Mouse (Mus musculus): ENCODE results near the gene Grin3b. TPM values are rescaled to one million over a fixed set of nuclear protein-coding genes. Genes with fewer than 3 reads are reported as not detected.

The Grin3b gene
- 0.29 and 0.49 TPM in 2 replicates for polyA plus RNA-seq (2014; fragmentation: Nextera tagmentation; extraction: Ambion mirVana)

DNA sequence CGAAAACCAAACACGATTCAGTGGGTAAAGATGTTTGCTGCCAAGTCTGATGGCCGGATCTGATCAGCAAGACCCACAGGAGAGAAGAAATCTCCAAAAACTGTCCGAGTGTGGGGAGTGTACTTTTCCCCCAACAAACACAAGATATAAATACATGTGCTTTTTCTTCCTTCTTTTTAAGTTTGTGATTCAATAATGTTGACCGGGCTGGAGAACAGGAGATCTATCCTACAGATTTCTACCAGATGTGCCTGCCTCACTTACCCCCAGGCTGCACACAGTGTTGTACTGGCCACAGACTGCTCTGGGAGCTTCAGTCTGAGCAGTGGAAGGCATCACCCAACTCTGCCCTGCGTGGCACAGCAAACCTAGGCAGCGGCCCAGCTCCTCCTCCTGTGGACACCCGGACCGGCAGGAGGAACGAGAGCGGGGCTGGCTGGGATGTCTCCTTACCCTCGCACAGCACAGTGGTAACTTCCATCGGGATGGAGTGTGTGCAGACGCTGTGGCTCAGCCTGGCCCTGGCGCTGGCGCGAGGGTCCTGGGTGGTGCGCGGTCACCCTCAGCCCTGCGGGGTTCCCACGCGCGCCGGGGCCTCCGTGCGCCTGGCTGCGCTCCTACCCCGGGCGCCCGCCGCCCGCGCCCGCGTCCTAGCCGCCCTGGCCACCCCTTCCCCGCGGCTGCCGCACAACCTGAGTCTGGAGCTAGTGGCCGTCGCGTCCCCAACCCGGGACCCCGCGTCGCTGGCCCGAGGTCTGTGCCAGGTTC, at the start of gene Grin3b:
Grin3b (plus strand) TSS at position 301 of the 768 bp plus-strand sequence.
- no peak for ATAC-seq (ENCODE audit: low FRiP score)
- H3K36me3 ChIP-seq (ENCODE audit: control insufficient read depth, insufficient read depth, low read length) = peaks cover 17% of the 10 kb centered on the region
- peak; percentile 44 for DNase-seq (ENCODE audit: low spot score)
- peaks cover 24% of the 10 kb centered on the region for H3K27me3 ChIP-seq (ENCODE audit: control insufficient read depth, insufficient read depth, low read length)
- peak within 1 kb of the TSS; percentile 33; the same call in 1 of the 2 replicates for H3K9ac ChIP-seq (ENCODE audit: low read depth, low read length)
- H3K4me1 ChIP-seq (replicated peaks; ENCODE audit: control insufficient read depth, insufficient read depth, low read length) = peaks cover 3% of the 10 kb centered on the region; the same call in 1 of the 2 replicates
- WGBS = 9% methylated on average over 37 of the region's 47 CpGs
- H3K4me2 ChIP-seq (replicated peaks; ENCODE audit: low read depth, low read length) = peak within 1 kb of the TSS; percentile 58
- H3K4me3 ChIP-seq (ENCODE audit: low read depth, low read length) = peak within 1 kb of the TSS; percentile 30
- H3K27ac ChIP-seq (ENCODE audit: low read depth, low read length) = no peak within 1 kb of the TSS
- no peaks in the 10 kb centered on the region for H3K9me3 ChIP-seq (ENCODE audit: control insufficient read depth, low read length)

DNA sequence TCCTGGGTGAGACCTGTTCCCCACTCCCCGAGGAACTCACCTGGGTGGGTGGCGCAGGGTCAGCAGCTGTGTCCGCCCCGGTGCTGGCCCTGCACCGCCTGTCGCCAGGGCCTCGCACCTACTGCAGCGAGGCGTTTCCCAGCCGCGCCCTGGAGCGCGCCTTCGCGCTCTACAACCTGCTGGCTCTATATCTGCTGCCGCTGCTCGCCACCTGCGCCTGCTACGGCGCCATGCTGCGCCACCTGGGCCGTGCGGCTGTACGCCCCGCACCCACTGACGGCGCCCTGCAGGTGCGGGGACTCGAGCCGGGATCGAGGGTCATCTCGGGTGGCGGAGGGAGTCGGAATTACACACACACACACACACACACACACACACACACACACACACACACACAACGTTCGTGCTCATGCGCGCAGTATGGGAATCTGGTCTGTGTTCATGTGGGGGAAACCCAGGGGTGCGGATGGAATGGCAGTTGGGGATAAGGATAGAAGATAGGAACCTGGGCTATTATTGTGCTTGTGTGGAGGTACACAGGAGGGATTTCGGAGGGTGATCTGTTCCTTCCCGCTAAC, 49.5 kb upstream of the Grin3b start, which contains the start of gene R3hdm4:
R3hdm4 (minus strand) TSS at position 251 of the 578 bp plus-strand sequence.
- no peak for ATAC-seq (ENCODE audit: low FRiP score)
- 4% methylated on average over 40 of the region's 41 CpGs for WGBS

DNA sequence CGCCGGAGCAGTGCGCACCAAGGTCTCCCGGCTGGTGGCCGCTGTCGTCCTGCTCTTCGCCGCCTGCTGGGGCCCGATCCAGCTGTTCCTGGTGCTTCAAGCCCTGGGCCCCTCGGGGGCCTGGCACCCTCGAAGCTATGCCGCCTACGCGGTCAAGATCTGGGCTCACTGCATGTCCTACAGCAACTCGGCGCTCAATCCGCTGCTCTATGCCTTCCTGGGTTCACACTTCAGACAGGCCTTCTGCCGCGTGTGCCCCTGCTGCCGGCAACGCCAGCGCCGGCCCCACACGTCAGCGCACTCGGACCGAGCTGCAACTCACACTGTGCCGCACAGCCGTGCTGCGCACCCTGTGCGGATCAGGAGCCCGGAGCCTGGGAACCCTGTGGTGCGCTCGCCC, 48.9 kb upstream of the Grin3b start:
- ATAC-seq (ENCODE audit: low FRiP score) (no peak), DNase-seq (ENCODE audit: low spot score) (peak; percentile 50)
- no peak overlapping the region for H3K9ac ChIP-seq (ENCODE audit: low read depth, low read length)
- H3K4me3 ChIP-seq (ENCODE audit: low read depth, low read length) = peak overlapping the region; percentile 20
- H3K4me2 ChIP-seq (replicated peaks; ENCODE audit: low read depth, low read length) = peak overlapping the region; percentile 29
- H3K27ac ChIP-seq (ENCODE audit: low read depth, low read length) = no peak overlapping the region
- peaks cover 70% of the 10 kb centered on the region for H3K27me3 ChIP-seq (ENCODE audit: control insufficient read depth, insufficient read depth, low read length)
- no peaks in the 10 kb centered on the region for H3K9me3 ChIP-seq (ENCODE audit: control insufficient read depth, low read length)
- WGBS = 2% methylated on average over 34 of the region's 34 CpGs
- H3K36me3 ChIP-seq (ENCODE audit: control insufficient read depth, insufficient read depth, low read length) = no peaks in the 10 kb centered on the region
- H3K4me1 ChIP-seq (replicated peaks; ENCODE audit: control insufficient read depth, insufficient read depth, low read length) = peaks cover 24% of the 10 kb centered on the region

More for the DNA sequence above, 49.5 kb upstream of the Grin3b start, which contains the start of gene R3hdm4:
- H3K4me1 ChIP-seq (replicated peaks; ENCODE audit: control insufficient read depth, insufficient read depth, low read length) = peaks cover 21% of the 10 kb centered on the region
- H3K9me3 ChIP-seq (ENCODE audit: control insufficient read depth, low read length) = no peaks in the 10 kb centered on the region
- no peak within 1 kb of the TSS for H3K9ac ChIP-seq (ENCODE audit: low read depth, low read length)
- DNase-seq (ENCODE audit: low spot score) = no peak
- peak within 1 kb of the TSS; percentile 29 for H3K4me2 ChIP-seq (replicated peaks; ENCODE audit: low read depth, low read length)
- H3K4me3 ChIP-seq (ENCODE audit: low read depth, low read length) = peak within 1 kb of the TSS; percentile 20
- no peak within 1 kb of the TSS for H3K27ac ChIP-seq (ENCODE audit: low read depth, low read length)
- no peaks in the 10 kb centered on the region for H3K36me3 ChIP-seq (ENCODE audit: control insufficient read depth, insufficient read depth, low read length)
- peaks cover 69% of the 10 kb centered on the region for H3K27me3 ChIP-seq (ENCODE audit: control insufficient read depth, insufficient read depth, low read length)

DNA sequence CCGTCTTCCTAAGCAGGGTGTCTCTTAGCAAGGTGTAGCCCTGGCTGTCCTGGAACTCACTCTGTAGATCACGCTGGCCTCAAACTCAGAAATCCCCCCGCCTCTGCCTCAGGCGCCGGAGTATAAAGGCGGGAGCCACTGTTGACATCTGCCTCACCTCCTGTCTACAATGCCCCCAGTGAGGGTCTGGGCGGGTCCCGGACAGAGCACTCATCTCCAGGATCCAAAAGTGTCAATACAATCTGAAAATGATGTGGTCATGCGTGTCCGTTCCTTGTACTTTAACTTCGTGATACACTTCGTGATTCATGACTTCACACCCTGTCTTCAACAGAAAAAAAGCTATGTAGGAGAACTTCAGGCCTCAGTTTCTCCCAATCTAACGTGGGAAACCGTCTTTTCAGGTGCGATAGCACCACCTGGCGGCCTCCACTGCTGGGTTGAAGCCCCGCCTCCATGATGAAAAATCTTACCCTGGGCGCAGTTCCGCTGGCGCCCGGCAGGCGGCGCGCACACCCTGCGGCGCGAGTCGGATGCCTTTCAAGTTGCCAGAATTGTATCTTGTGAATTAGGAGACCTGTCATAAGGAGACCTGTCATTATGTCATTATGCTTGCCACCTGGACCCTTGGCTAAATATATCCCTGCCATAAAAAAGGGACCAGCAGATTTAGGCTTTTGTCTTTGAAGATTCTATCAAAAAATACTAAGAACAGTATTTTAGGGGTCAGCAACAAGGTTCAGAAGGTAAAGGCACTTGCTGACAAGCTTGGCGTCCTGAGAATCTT, 45.3 kb upstream of the Grin3b start:
- H3K36me3 ChIP-seq (ENCODE audit: control insufficient read depth, insufficient read depth, low read length) = no peaks in the 10 kb centered on the region
- peaks cover 22% of the 10 kb centered on the region for H3K4me1 ChIP-seq (replicated peaks; ENCODE audit: control insufficient read depth, insufficient read depth, low read length)
- no peaks in the 10 kb centered on the region for H3K9me3 ChIP-seq (ENCODE audit: control insufficient read depth, low read length)
- no peak overlapping the region for H3K4me3 ChIP-seq (ENCODE audit: low read depth, low read length)
- H3K4me2 ChIP-seq (replicated peaks; ENCODE audit: low read depth, low read length) = no peak overlapping the region
- no peak overlapping the region for H3K9ac ChIP-seq (ENCODE audit: low read depth, low read length)
- no peak overlapping the region for H3K27ac ChIP-seq (ENCODE audit: low read depth, low read length)
- WGBS = 13% methylated on average over 29 of the region's 29 CpGs
- DNase-seq (ENCODE audit: low spot score) (peak; percentile 93), ATAC-seq (ENCODE audit: low FRiP score) (no peak)
- H3K27me3 ChIP-seq (ENCODE audit: control insufficient read depth, insufficient read depth, low read length) = peaks cover 41% of the 10 kb centered on the region

DNA sequence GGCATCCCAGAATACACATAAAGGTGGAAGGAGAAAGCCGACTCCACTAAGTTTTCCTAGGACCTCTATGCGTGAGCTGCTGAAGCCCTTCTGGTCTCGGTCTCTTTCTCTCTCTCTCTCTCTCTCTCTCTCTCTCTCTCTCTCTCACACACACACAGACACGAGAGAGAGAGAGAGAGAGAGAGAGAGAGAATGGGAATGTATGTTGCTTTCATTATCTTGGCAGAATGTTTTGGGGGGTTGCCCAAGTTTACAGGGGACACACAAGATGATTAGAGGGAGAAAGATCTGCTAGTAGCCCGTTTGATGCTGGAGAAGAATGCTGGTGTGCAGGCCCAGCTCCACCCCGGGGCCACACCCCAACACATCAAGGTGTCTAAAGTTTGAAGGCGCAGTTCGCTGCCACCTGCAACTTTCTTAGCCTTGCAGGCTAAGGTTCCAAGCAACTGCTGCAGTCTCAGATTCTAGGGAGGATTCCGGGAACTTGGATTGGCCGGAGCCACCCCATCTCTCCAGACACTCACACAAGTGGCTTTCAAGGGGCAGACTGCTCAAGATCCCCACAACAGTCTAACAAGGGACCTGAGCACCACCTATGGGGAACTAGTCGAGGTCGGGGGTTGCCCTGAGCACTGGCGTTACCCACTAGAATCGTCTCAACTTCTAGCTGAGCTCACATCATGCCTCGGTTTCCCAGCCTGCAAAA, 44.6 kb upstream of the Grin3b start:
- peak overlapping the region; percentile 55; the same call in 1 of the 2 replicates for H3K27ac ChIP-seq (ENCODE audit: low read depth, low read length)
- ATAC-seq (ENCODE audit: low FRiP score) = no peak; the same call in 1 of the 2 replicates
- H3K27me3 ChIP-seq (ENCODE audit: control insufficient read depth, insufficient read depth, low read length) = peaks cover 34% of the 10 kb centered on the region
- peak overlapping the region; percentile 82 for H3K4me3 ChIP-seq (ENCODE audit: low read depth, low read length)
- DNase-seq (ENCODE audit: low spot score) = peak; percentile 24
- H3K4me2 ChIP-seq (replicated peaks; ENCODE audit: low read depth, low read length) = peak overlapping the region; percentile 94
- no peaks in the 10 kb centered on the region for H3K36me3 ChIP-seq (ENCODE audit: control insufficient read depth, insufficient read depth, low read length)
- peak overlapping the region; percentile 59 for H3K9ac ChIP-seq (ENCODE audit: low read depth, low read length)
- H3K9me3 ChIP-seq (ENCODE audit: control insufficient read depth, low read length) = no peaks in the 10 kb centered on the region
- 13% methylated on average over 15 of the region's 15 CpGs for WGBS
- peaks cover 24% of the 10 kb centered on the region for H3K4me1 ChIP-seq (replicated peaks; ENCODE audit: control insufficient read depth, insufficient read depth, low read length)

DNA sequence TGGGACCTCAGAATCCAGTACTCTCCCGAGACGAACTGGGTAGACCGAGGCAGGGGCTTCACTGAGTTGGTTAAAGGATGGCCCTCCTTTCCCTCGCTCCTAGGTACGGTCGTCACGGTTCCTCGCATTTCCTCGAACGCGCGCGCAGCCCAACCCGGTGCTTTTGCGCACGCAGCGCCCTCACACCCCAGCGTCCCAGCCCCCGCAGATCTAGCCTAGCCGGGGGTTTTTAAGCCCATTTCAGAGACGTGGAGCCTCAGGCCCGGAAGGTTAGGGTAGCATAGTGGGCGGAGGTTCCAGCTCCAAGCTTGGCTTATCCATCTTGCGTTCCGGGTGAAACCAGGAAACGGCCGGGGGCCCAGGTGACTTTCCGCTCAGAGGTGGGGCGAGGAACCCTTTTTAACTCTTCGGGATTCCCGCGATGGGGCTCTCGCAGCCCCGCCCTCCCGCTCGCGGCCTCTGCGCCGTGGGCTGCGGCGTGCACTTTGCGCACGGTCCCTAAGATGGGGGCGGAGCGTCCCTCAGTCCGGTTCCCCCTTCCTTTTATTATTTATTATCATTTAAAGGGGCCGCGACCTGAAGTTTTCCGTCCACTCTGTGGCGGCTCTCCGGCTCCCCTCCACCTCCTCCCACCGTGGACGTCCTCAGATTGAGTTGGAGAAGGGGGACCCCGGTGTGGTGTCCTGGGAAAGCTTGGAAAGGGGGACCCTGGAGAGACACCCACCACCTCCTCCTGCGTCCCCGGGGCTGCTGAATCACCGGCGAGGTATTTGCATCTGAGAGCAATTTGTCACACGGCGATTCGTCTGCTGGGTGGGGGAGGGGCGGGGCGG, 43.8 kb upstream of the Grin3b start, which contains the start of gene Arid3a:
Arid3a (plus strand) TSS at position 553 of the 833 bp plus-strand sequence.
- DNase-seq (ENCODE audit: low spot score) = peak; percentile 95
- H3K9me3 ChIP-seq (ENCODE audit: control insufficient read depth, low read length) = no peaks in the 10 kb centered on the region
- peak; percentile 77 for ATAC-seq (ENCODE audit: low FRiP score)
- H3K4me3 ChIP-seq (ENCODE audit: low read depth, low read length) = peak within 1 kb of the TSS; percentile 82
- H3K27ac ChIP-seq (ENCODE audit: low read depth, low read length) = peak within 1 kb of the TSS; percentile 89
- H3K4me2 ChIP-seq (replicated peaks; ENCODE audit: low read depth, low read length) = peak within 1 kb of the TSS; percentile 94
- peak within 1 kb of the TSS; percentile 83 for H3K9ac ChIP-seq (ENCODE audit: low read depth, low read length)
- WGBS = under 1% methylated on average over 63 of the region's 63 CpGs
- H3K27me3 ChIP-seq (ENCODE audit: control insufficient read depth, insufficient read depth, low read length) = peaks cover 26% of the 10 kb centered on the region
- no peaks in the 10 kb centered on the region for H3K36me3 ChIP-seq (ENCODE audit: control insufficient read depth, insufficient read depth, low read length)
- H3K4me1 ChIP-seq (replicated peaks; ENCODE audit: control insufficient read depth, insufficient read depth, low read length) = peaks cover 18% of the 10 kb centered on the region

DNA sequence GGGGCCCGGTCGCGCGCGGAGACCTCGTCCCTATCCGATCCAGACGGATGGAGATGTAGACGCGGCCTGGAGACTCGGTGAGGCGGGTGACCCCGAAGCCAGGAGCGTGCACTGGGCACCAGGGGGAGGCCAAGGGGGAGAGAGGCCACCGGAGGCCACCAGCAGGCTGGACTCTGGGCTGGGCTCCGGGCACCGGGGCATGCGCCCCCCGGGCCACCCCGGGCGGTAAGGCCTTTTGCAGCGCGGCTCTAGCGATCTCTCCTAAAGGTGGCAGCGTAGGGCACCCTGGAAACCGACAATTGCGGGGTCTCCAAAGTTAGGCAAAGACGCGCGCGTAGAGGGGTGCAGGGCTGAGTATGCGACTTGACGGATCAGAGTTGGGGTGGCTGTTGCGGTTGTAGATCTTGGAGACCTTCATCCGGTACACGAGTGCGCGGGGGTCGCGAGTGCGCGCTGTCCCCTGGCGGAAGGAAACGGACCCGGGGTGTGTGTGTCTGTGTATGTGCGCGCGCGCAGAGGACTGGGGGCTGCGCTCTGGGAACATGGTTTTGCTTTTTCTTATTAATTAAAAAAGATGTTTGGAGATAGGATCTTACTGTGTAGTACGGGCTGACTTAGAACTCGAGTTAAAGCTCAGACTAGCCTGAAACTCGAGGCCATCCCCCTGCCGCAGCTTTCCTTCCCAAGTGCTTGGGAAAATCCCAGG, 43.0 kb upstream of the Grin3b start:
- H3K27me3 ChIP-seq (ENCODE audit: control insufficient read depth, insufficient read depth, low read length) = peaks cover 18% of the 10 kb centered on the region
- H3K9ac ChIP-seq (ENCODE audit: low read depth, low read length) = peak overlapping the region; percentile 83
- ATAC-seq (ENCODE audit: low FRiP score) (peak; percentile 63), DNase-seq (ENCODE audit: low spot score) (peak; percentile 77)
- no peaks in the 10 kb centered on the region for H3K9me3 ChIP-seq (ENCODE audit: control insufficient read depth, low read length)
- H3K36me3 ChIP-seq (ENCODE audit: control insufficient read depth, insufficient read depth, low read length) = no peaks in the 10 kb centered on the region
- H3K4me1 ChIP-seq (replicated peaks; ENCODE audit: control insufficient read depth, insufficient read depth, low read length) = peaks cover 22% of the 10 kb centered on the region
- H3K27ac ChIP-seq (ENCODE audit: low read depth, low read length) = peak overlapping the region; percentile 89
- peak overlapping the region; percentile 82 for H3K4me3 ChIP-seq (ENCODE audit: low read depth, low read length)
- WGBS = under 1% methylated on average over 54 of the region's 54 CpGs
- peak overlapping the region; percentile 94 for H3K4me2 ChIP-seq (replicated peaks; ENCODE audit: low read depth, low read length)

Data from hindbrain, embryonic 11.5 days (tissue).